Mouse (Mus musculus) thymus, adult 2 months (tissue): Measurements from ENCODE around the gene Pum1. TPM values are rescaled to one million over a fixed set of nuclear protein-coding genes. Genes with fewer than 3 reads are reported as not detected.

Experiments used
- DNase-seq: peaks from one replicate; pipeline ENCODE4 v3.0.0; 2021
- H3K27ac ChIP-seq: fragments of 200-500 bp; 2 replicates; pipeline ENCODE4 v1.5.1; 2012; ENCODE audit warnings: low read length, control low read depth; ENCODE audit not compliant: control insufficient read depth, insufficient read depth
- H3K27me3 ChIP-seq: fragments of 200-500 bp; 2 replicates; pipeline ENCODE4 v1.6.1; 2012; ENCODE audit warnings: mild to moderate bottlenecking, low read length, moderate library complexity, mixed read lengths; ENCODE audit not compliant: control insufficient read depth, insufficient read depth
- H3K36me3 ChIP-seq: fragments of 200-500 bp; 2 replicates; pipeline ENCODE4 v1.6.1; 2012; ENCODE audit warnings: mild to moderate bottlenecking, low read length, moderate library complexity; ENCODE audit not compliant: control insufficient read depth, insufficient read depth
- H3K4me1 ChIP-seq: fragments of 200-500 bp; replicated peaks from 2 replicates; pipeline ENCODE4 v1.6.1; 2012; ENCODE audit warnings: low read length; ENCODE audit not compliant: control insufficient read depth, insufficient read depth
- H3K4me3 ChIP-seq: fragments of 200-500 bp; 2 replicates; pipeline ENCODE4 v1.5.1; 2012; ENCODE audit warnings: mild to moderate bottlenecking, low read length, control low read depth, moderate library complexity; ENCODE audit not compliant: control insufficient read depth, insufficient read depth
- CTCF ChIP-seq: fragments of 200-500 bp; IDR thresholded peaks from 2 replicates; pipeline ENCODE4 v1.5.1; 2012; ENCODE audit warnings: mild to moderate bottlenecking, control low read depth, low read length, moderate library complexity, borderline replicate concordance; ENCODE audit not compliant: control insufficient read depth, poor library complexity, insufficient read depth; ENCODE audit errors: extremely low read depth
- POLR2A ChIP-seq: fragments of 200-500 bp; IDR thresholded peaks from 2 replicates; pipeline ENCODE4 v1.6.1; 2012; ENCODE audit warnings: mild to moderate bottlenecking, low read length, control low read depth, moderate library complexity; ENCODE audit not compliant: control insufficient read depth, poor library complexity, insufficient read depth; ENCODE audit errors: extremely low read depth
- WGBS: fragments of 180-500 bp; shearing (Covaris S2); methylation state at CpG from one replicate; pipeline ENCODE4 v1.1.7; 2018; 5-methylcytosine and 5-hydroxymethylcytosine counted together
- polyA plus RNA-seq: library from polyadenylated mRNA; depleted of rRNA; stranded (reverse); fragments of >200 nt; gene quantifications from 2 replicates; pipeline ENCODE4 v1.2.3, GENCODE M21; 2012; rRNA removed

Pum1 gene
- polyA plus RNA-seq, 1 experiment = 95.4 TPM

DNA sequence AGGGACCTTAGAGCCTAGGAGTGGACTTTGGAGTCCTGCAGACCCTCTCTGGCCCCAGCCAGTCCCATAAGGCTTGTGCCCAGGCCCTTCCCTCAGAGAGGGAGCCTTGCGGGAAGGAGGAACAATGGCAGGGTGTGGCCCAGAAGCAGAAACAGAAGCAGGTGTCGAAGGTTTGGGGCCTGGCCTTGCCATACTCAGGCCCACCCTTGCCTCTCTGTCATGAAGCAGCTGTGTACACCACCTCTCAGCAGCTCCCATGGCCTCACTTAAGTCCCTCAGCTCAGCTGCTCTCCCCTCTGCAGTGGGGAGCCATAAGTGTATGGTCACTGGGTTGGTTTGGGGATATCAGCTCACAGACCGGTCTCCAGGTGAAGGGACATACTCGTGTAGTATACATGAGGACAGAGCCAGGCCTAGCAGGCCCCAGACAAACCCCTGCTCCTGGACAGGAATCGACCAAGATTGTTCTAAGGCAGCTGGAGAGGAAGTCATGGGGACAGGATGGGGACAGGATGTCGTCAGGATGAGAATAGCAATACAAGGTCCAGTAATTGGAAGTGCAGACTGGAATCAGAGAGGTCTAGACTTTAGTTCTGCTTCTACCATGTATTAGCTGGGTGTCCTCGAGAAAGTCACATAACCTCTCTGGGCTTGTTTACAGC is 157.6 kb downstream of the Pum1 start:
- H3K4me3 ChIP-seq = no peak overlapping the region
- no peaks in the 10 kb centered on the region for H3K27me3 ChIP-seq
- H3K27ac ChIP-seq = no peak overlapping the region
- DNase-seq = no peak
- 77% methylated on average over 7 of the region's 7 CpGs for WGBS
- TF ChIP-seq CTCF (no peak), POLR2A (no peak)
- H3K4me1 ChIP-seq = no peaks in the 10 kb centered on the region
- H3K36me3 ChIP-seq = no peaks in the 10 kb centered on the region

DNA sequence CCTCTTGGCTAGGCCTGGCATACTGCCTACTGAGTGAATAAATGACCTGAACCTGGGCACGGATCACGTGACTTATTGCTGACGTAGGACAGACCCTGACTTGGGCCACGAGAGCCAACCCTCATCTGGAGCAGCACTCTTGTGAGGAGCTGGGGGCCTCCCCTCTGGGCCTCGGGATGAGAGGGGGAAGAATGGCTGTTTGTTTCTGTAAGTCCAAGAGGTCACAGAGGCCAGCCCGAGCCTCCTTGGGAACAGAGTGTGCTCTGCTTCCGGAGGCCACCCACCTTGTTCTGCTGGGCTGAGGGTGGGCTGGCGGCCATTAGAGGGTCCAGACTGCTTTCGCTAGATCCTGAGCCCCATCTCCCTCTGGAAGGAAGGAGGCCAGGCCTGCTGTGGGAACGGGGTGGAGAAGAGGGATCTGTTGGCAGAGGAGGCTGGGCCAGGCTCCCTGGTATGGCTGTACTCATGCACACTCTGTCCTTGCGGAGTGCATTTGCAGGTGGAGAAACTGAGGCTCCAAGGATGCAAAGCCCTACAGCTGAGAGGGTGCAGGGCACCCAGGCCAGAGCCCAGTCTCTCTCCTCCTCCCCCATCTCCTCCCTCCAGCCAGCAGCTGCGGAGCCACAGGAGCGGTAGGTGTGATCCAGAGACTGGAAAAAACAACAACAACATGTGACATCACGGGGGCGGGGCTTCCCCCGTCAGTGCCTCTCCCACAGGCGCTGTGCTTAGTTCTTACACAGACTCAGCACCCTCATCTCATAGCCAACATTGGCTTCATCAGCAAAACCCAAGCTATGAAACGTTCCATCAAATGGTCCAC is 165.9 kb downstream of the Pum1 start:
- Histone ChIP-seq H3K4me1 (no peaks in the 10 kb centered on the region), H3K36me3 (no peaks in the 10 kb centered on the region), H3K27me3 (no peaks in the 10 kb centered on the region), H3K27ac (no peak overlapping the region), H3K4me3 (no peak overlapping the region)
- DNase-seq = no peak
- 59% methylated on average over 18 of the region's 18 CpGs for WGBS
- TF ChIP-seq POLR2A (no peak), CTCF (no peak)

Other genes with a start within 250 kb of the Pum1 start
- gene Nkain1, start 89.1 kb upstream of the Pum1 start, polyA plus RNA-seq = 2.4 and 2.9 TPM in 2 replicates
- 96.8 and 97.5 TPM in 2 replicates for gene Sdc3, start 129.2 kb downstream of the Pum1 start, polyA plus RNA-seq
- 1,867 and 1,969 TPM in 2 replicates for gene Laptm5, start 249.8 kb downstream of the Pum1 start, polyA plus RNA-seq